Mouse (Mus musculus) cerebral cortex, adult 2 months (tissue): Measurements from ENCODE around the gene Rnase9.

Experiments used
- WGBS: fragments of 180-500 bp; shearing (Covaris S2); methylation state at CpG from one replicate; pipeline ENCODE4 v1.1.7; 2018; 5-methylcytosine and 5-hydroxymethylcytosine counted together

The Rnase9 gene

DNA sequence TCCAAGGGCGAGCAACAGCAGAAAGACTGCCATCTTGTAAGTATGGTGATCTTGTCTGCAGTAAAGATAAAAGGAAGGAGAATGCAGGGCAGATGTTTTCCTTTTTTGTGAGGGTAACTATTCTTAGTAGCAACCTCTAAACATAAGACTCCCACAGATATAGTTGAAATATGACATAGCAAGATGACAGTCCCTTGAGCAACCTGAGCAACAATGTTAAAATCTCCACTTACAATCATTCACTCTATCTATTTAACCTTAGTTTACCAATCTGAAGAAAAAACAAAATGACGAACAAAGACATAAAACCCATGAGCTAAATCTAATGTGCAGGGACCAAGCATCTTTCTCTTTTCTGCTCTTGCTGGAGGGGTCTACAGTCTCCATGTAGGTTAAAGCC, 8.4 kb upstream of the Rnase9 start, which contains the start of gene Rnase11:
Gene Rnase11 (minus strand): TSS at position 101 of the 400 bp plus-strand sequence.
- WGBS, result 99% methylated on average over 2 of the region's 2 CpGs

DNA sequence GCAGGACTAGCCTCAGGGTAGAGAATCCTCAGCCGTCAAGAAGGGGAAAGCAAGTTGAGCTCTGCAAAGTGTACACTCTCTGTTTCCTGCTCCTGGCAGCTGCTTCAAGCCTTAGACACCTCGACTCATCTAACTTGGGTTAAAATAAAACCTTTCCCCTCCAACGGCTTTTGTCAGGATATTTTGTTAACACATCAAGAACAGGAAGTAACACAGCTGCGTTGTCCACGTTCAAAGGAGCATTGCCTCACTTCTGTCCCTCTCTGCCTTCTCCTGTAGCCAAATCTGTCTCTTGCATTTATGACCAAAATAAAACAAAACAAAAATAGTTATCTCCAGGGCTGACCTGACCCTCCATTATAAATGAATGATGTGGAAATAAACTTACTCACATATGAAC, 6.2 kb upstream of the Rnase9 start:
- WGBS, result 58% methylated on average over 5 of the region's 5 CpGs

DNA sequence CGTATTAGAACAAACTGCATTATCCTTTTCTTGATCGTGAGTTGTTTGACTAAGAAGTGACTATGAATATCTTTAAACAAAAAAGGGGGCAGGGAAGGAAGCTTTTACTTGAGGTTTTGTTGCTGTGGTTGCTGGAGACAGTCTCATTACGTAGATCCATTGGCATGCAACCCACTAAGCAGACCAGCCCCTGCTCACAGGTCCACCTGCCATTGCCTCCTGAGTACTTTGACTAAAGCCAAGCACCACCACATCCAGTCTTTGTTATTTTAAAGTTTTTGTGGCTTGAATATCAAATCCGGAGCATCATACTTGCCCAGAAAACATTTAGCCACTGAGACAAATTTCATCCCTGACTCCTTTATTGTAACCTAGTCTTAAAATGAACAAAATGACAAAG, 5.5 kb downstream of the Rnase9 start:
- WGBS, result 91% methylated on average over 4 of the region's 4 CpGs

DNA sequence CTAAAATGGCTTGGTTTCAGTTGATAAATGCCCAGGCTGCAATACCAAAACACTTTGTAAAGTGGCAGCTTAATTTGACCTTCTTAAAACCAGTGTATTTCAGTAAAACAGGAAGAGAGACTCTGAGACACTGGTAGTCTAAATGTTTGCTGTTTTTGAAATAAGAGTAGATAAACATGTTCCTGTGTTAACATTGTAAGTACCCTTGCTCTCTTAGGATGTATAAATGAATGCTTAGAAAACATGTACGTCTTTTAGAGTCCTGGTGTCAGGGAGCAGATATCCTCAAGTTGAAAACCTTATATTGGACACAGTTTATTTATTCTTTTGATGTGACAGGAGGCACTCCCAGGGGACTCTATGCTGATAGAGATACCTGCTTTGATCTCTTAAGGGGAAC, 6.5 kb downstream of the Rnase9 start:
- 79% methylated on average over 1 of the region's 1 CpGs for WGBS

DNA sequence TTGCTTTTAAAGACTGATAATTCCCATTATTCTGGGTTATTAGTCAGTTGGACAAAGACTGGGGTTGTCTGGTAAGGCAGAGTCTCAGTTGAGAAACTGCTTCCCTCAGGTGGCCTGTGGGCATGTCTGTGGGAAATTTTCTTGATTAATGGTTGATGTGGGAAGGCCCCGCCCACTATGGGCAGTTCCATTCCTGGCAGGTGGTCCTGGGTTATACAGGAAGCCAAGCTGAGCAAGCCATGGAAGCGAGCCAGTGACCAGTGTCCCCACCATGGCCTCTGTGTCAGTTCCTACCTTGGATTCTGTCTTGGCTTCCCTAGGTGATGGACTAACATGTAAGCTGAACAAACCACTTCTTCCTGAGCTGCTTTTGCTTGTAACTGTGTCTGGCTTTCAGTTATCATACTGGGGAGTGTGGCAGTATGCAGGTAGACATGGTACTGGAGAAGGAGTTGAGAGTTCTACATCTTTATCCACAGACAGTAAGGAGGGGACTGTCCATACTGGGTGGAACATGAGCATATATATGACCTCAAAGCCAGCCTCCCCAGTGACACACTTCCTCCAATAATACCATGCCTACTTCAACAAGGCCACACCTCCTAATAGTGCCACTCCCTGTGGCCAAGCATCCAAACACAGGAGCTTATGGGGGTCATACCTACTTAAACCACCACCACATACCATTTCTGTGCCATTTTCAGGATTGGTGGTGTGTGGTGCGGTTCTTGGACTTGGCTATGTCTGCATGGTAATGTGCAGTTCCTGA, 14.1 kb downstream of the Rnase9 start:
- 63% methylated on average over 3 of the region's 3 CpGs for WGBS

DNA sequence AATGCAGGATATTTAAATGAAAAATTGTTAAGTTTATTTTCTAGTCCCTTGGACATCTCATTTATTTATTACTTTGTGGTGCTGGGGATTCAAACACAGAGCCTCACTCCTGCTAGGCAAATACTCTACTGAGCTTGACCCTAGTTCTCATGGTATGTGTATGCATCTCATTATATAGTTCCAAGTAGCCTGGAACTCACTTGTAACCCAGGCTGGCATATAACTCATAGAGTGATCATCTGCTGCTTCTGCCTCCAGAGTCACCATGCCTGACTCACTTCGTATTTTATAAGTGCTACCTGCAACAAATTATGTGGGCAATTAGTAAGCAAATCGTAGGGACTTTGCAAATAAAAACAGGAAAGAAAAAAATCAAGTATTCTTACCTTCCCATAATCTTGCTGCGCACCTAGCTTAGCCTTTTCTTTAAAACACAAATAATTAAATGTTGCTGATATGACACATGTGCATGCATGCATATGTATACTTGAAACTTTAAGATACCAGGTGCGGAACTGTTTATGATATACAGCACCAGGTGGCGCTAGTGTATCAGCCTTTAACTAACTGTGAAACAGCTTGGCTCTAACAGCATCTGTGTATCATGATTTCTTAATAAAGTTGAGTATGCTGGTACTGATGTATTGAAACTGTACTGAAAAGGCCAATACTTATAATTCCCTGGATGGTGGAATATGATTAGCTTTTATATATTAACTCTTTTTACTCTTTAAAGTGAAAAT, 15.1 kb downstream of the Rnase9 start:
- WGBS, result 39% methylated on average over 5 of the region's 5 CpGs

DNA sequence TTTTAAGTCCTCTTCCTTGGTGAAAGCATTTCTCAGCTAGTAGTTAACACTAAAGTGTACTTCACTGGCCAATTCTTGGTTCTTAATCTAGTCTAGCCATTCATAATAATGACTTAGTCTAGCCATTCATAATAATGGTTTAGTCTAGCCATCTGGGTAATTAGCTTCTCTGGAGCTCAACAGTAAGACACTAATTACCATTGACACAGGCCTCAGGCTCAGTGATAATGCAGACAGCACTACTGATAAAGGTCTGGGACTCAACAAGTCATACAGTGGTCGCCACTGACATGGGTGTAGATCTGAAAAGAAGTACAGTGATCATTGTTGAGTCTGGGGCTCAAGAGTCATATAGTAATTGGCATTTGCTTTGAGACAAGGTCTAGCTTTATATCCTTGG, 16.8 kb downstream of the Rnase9 start:
- WGBS, result 93% methylated on average over 1 of the region's 1 CpGs

DNA sequence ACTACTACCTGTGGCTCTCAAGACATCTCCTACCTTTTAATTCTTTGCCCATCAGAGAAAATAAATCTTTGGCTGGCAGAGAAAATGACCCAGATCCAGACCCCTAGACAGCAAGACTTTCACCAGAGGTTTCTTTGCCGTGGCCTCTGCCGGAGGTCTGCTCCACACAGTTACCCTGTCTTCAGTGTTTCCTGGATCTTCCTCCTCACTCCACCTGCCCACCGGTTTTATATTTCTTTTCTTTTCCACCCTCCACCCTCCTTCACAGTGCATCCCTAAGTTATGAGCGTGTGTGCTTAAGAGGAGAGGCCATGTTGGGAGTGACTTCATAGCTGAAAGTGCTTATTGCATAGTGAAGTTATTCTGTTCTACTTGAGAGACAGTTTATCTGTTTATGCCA, 18.2 kb downstream of the Rnase9 start:
- WGBS, result 87% methylated on average over 4 of the region's 4 CpGs

DNA sequence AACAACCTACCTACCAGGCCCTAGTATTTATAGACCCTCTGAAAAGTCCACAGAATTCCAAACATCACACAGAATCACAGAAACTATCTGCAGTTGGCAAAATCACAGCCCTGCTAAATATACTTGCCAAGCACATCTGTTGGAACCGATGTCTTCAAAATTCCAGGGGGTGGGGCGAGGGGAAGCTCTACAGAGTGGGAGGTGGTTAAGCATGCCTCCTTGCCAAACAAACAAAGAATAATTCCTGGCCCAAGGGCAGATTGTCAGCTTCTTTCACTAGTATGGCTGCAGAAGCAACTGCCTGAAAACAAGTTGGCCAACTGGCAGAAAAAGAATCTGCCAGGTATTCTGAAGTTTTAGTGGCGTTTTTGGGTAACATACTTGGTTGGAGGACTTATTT, 24.4 kb downstream of the Rnase9 start:
- 47% methylated on average over 3 of the region's 3 CpGs for WGBS

DNA sequence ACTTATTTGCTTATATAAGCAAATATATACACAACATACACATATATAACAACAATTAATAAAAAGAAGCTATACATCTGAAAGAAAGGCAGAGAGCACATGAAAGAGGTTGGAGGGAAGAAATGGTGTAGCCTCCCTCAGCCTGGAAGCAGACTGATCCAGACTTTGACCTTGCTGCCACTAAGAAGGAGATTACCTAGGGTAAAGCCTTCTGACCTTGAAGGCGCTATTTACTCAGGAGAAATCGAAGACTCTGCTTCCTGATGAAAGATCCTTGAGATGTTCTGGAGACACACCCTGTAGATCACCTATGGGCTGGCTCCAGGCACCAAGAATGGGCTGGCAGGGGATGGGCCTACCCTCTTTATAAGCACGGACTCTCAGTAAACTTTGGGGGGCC, 26.9 kb downstream of the Rnase9 start:
- WGBS, result 93% methylated on average over 3 of the region's 3 CpGs

DNA sequence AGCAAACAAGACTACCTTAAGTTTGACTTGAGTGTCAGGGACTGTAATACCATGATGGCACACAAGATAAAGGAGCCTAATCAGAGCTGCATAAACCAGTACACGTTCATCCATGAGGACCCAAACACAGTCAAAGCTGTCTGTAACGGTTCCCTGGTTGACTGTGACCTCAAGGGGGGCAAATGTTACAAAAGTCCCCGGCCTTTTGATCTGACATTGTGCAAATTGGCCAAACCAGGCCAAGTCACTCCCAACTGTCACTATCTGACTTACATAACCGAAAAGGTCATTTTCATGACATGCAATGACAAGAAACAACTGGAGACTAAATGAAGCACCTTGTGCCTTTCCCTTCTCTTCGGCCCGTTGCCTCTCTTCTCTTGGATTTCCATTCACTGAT, 32.1 kb downstream of the Rnase9 start:
- 95% methylated on average over 6 of the region's 6 CpGs for WGBS

DNA sequence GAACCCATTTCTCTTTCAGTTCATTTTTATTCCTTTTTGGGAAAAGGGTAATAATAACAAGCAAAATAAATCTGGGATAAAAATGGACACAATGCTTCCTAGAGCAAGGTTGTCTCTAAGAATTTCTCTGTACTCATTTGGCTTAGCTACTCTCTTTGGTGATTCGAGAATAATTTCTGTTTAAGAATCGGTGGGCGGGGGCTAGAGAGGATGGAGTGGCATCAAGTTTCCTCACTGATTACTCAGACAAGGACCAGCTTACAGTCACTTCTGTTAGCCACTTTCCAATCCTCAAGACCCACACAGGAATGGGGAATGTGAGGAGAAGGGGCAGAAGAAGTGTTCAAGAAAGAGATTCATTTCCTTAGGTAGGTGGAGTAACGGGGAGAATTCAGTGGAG, 32.9 kb downstream of the Rnase9 start:
- WGBS, result 59% methylated on average over 4 of the region's 4 CpGs

DNA sequence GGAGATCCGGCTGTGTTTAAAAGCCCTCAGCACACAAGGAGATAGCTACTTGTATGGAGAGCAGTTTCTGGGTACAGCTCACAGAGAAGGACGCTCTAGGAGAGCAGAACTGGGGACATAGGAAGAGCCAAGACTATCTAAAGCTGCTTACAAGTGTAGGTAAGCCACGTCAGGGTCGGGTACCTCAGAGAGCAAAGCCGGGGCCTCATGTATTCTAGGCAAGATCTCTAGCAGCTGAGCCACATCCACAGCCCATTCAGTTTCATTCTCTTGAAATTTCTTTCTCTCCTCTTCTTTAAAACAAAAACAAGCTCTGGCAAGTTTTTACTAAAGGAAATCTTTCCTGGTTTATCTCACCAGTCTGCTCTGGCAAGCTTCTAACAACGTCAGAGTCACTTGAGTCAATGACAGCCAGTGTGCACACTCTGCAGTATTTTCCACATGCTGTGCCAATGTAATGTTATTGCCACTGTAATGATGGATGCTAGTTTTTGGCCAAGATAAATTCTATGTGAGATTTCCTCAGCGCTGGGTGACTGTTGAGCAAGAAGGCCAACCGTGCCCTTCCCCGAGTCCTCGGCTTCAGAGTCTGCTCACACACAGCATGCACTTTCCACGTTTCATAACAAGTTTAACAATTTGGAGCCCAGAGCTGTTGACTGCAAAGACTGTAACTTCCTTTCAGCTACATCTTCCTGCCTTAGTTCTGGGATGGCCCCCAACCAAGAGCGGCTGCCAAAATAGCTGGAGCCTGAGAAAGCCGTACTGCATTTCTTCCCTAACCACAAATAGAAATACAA, 33.6 kb downstream of the Rnase9 start:
- WGBS, result 27% methylated on average over 13 of the region's 13 CpGs

DNA sequence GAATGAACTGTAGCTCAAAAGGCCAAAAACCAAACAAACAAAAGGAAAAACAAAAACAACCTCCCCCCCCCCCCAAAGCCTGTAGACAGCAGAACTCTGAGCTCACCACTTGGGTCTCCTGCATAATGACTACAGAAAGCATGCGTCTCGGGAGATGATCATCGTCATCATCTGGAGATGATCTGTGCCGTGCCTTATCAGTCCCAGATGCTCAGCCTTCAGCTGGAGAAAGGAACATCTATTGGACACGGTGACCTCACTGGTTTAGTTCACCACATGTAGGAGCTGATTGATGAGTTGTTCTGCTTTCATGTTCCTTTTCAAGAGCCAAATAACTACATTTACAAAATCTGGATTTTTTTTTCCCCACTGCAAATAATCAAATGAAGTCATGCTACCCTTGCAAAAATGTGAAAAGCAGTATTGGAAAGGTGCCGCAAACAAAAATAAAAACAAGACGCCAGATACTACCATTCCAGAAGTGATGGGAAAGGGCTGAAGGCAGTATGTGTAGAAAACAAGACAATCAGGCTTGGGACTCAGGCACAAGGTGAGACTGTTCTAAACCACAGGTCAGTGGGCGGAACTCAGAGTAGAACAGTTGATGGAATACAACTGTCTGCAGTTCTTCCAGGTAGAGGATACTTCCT, 34.4 kb downstream of the Rnase9 start, which contains the start of gene Rnase10:
Gene Rnase10 (plus strand): TSS at position 600 of the 650 bp plus-strand sequence.
- 87% methylated on average over 8 of the region's 8 CpGs for WGBS

DNA sequence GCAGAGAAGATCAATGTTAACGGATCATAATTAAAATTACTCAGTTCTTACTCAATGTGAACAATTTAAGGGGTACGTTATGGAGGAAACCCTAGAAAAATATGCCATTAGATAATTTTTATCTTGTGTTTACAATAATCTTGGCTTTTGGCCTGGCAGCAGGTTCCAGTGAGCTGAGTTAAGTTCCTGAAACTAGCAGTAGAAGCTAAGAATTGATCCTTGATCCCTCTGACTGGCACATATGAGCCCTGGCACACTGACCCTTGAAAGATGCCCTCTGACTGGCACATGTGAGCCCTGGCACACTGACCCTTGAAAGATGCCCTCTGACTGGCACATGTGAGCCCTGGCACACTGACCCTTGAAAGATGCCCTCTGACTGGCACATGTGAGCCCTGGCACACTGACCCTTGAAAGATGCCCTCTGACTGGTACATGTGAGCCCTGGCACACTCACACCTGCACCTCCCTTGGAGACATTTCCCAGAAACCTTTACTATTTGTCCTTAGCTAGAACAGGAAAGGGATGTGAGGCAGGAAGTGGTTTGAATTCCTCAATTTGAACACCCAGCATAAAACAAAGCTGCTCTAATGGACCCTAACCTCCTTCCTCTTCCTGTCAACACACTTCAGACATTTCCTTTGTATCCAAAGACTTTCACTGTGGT, 43.5 kb downstream of the Rnase9 start:
- WGBS, result 81% methylated on average over 2 of the region's 2 CpGs

DNA sequence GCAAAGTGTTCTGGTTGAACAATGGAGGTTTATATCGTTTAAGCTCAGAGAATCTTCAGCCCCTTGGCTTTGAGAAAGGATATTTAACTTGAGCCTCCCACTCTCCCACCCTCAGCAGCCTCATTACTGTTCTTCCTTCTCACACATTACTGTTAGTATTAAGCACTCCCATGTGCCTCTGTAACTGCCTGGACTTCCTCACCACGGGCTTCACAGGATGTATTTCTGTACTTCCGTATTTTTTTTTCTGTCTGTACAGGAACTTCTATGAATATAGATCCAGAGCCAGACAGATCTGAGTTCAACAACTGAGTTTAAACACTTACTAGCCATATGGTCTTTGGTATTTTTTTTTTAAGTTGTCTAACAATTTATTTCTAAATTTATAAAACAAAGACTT, 44.6 kb downstream of the Rnase9 start:
- 44% methylated on average over 3 of the region's 3 CpGs for whole genome bisulfite sequencing

DNA sequence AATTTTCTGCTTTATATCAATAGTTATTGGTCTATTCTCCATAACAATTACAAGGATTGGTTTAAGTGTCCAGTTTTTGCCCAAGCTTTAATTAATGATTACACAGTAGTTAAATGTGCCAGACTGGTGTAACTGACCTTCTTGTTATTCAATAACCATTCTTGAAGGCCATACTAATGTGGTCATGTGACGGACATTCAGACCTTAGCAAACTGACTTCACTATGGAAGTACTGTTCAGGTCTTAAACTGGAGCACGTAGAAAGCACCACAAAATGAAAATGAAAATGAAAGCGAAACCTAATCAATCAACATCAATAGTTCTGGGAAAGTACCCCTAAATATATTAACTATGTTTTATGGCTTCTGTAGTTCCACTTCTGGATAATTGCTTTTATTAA, 50.6 kb downstream of the Rnase9 start:
- WGBS, result 94% methylated on average over 3 of the region's 3 CpGs
